Mouse (Mus musculus) common myeloid progenitor, adult 5-6 weeks (primary cell): Measurements from ENCODE around the gene Rtn4rl1. TPM values are rescaled to one million over a fixed set of nuclear protein-coding genes. Genes with fewer than 3 reads are reported as not detected.
"Not testable (repeated sequence)": the region's sequence is repeated elsewhere in the genome, so short reads cannot be mapped to it uniquely, and the experiment has no call there.

ENCODE experiments used
- ATAC-seq: replicated peaks from 2 replicates; pipeline ENCODE4 v1.8.0; 2016; ENCODE audit warnings: low read depth, mild to moderate bottlenecking, moderate TSS enrichment, inconsistent platforms; ENCODE audit not compliant: poor library complexity, severe bottlenecking
- total RNA-seq: library from RNA; stranded (forward); fragments of 200-1000, 187-1606 nt; gene quantifications from 2 replicates; pipeline ENCODE4 v1.2.3, GENCODE M21; 2017

Rtn4rl1 gene
- total RNA-seq, 1 experiment from 2014 or later: 1.6 TPM

DNA sequence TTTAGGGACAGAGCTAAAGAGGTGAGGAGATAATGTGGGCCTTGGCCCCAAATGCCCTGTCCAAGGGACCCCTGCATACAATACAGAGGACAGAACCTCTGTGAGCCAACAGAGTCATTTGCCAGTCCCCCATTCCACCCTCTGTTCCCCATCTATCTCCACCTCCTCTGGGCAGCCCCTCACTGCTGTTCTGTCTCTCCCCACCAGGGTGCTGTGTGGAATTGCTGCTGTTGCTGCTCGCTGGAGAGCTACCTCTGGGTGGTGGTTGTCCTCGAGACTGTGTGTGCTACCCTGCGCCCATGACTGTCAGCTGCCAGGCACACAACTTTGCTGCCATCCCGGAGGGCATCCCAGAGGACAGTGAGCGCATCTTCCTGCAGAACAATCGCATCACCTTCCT lies 71.0 kb downstream of the Rtn4rl1 start:
- 0 out of 2 replicates have a peak, but pooled peaks have one; percentile 17 for ATAC-seq

DNA sequence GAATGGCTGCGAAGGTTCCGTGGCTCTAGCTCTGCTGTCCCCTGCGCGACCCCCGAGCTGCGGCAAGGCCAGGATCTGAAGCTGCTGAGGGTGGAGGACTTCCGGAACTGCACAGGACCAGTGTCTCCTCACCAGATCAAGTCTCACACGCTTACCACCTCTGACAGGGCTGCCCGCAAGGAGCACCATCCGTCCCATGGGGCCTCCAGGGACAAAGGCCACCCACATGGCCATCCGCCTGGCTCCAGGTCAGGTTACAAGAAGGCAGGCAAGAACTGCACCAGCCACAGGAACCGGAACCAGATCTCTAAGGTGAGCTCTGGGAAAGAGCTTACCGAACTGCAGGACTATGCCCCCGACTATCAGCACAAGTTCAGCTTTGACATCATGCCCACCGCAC lies 72.0 kb downstream of the Rtn4rl1 start:
- ATAC-seq: no peak

DNA sequence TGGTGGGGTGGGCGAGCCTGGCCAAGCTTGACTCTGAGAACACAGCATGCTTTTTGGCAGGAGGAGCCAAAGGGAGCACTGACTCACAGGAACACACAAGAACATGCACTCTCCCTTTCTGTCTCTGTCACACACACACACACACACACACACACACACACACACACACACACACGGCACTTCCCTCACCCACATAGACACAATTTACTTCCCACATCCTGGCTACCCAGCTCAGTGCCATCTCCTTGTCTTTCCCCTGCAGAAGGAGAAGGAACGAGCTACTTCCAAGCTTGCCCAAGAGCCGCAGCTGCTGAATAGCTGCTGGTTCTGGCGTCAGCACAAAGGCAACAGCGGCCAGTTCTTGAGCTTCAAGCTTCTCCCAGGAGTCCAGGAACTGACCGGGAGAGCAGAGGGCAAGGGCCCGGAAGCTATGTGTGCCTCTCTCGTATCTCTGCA lies 74.3 kb downstream of the Rtn4rl1 start:
- ATAC-seq: no peak

DNA sequence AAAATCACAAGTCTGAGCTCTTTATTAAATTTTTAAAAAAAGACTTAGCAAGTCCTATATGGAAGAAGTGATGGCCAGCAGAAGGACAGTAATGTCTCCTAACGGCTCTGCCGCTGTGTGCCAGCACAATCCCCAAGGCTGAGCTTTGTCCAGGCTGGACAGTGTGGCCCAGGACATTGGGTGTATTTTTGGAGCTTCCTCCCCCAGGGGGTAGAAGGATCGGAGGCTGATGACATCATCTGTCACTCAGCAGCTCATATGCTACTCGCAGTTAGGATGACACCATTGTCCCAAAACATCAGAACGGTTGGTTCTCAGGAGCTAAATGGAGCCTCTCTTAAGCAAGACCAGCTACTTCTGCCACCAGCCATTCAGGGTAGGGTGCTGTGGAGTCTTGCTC lies 74.9 kb downstream of the Rtn4rl1 start:
- ATAC-seq: no peak

DNA sequence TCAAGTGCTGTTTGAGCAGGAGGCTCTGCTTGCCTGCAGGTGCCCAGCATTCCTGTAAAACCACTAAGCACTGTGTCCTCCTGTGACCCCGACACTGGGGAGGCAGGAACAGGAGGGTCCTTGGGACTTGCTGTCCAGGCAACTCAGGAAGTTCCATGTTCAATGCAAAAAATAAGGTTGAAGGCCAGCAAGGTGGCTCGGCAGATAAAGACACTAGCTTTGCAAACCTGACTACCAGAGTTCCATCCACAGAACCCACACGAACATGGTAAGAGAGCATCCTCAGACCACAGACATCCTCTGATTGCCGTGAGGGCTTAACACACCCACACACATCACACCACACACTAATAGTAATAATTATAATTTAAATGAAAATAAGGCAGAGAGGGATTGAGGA lies 75.6 kb downstream of the Rtn4rl1 start:
- no peak for ATAC-seq

DNA sequence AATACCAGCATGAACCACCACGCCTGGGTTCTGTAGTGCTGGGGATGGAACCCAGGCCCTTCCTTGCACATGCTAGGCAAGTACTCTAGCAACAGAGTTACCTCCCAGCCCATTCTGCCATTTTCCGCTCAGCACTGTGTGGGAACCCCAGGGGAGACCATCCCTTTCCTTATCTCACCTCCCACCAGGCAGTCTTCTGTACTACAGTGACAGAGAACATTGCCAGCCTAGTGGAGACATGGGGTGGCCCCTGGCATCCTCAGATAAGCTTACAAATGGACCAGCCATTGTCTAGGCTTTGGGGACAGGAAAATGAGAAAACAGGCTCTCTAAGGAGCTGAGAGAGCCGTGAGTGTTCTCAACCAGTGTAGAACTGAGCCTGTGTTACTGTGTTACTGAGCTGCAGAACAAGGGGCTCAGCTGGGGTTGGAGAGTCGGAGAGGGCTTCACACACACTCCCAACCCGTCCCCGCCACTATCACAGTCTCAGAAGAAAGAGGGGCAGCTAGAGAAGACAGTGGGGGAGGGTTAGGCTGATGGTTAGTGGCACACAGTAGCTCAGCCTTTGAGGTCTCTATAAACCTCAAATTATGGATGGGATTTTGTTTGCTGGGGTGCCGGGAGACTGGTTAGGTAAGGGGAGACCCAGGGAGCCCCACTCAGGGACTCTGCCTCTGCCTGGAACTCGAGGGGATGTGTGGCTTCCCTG lies 76.8 kb downstream of the Rtn4rl1 start:
- ATAC-seq: peak; percentile 83

DNA sequence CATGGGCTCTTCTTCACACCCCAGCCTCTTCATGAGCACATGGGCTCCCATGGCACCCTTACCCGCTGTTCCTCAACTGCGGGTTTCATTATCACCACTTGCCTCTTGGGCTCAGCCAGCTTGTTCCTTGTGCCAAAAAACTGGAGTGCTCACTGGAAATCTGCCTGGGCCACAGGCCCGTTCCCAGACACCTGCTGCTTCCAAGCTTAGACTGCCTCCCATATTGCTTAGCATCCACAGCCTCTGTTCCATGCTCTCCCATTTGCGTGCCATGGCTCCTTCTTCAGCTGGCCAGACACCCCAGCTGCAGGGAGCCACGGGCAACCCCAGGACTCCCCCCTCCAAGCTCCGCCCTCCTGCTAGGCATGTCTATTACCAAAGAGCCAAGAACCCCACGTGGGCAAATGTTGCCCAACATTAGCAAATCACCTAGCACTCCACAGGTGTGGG lies 77.4 kb downstream of the Rtn4rl1 start:
- ATAC-seq: no peak

DNA sequence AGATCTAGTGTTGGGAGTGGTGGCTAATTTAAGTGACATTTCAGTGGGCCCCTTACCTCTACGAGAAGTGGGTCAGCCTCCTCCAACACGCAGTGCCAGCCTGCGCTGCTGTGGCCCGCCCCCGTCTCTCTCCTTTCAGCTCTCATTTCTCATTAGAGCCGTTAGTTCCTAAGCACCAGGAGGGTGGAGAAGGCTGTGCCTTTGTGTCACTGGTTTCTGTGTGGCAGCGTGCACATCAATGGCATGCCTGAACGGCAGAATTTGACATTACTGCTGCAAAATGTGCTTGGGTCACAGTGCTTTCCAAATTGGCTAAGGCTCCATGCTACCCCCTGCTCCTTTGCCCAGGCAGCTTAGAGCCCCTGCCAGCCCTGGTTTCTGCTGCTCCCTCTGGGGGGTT lies 79.9 kb downstream of the Rtn4rl1 start:
- no peak for ATAC-seq

DNA sequence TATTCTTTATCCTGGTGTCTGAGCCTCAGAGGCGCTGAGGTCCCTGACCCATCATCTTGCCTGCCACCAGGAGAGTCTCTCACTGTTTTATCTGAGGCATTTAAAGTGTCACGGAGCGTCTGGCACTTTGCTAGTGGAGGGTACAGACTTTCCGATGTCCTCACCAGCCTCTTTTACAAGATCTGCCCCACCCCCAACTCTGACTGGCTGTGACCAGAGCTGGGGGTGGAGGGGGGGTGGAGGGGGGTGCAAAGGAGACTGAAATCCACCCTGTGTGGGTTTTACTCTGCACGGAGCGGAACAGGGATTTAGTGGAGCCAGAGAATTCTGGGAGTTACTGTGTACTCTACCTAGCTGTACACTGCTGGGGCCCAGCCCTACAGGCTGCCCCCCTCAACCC lies 81.5 kb downstream of the Rtn4rl1 start:
- ATAC-seq: no peak

DNA sequence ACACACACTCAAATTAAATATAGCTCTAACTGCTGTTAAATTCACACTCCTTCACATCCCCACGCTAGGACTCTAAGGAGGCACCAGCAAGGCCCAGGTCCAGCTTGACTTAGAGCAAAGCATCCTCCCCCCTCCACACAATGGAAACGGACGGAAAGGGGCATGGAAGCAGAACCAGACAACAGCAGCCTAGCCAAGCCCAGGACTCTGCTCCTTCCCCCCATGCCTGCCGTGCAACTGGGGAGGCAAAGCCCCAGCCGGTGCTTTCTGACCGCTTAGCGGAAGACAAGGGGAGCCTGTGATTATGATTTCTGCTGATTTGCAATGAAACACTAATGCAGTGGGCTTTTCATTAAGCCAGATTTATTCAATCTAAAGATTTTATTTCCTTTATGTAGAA lies 84.5 kb downstream of the Rtn4rl1 start:
- ATAC-seq: no peak

DNA sequence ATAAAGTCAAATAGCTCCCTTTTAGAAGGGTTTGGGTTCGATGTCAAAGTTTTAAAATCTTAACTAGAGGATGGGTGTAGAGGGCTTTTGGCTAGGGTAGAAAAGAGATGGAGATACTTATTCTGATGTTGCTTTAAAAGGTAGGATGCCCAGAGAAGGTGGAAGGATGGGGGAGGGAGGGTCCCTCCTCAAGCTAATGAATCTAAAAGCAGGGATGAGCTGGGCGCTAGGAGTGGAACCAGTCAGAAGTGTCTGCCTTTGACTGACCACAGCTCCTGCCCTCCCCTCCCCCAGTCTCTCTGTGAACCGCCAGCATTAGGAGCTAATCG lies 85.4 kb downstream of the Rtn4rl1 start:
- no peak for ATAC-seq

DNA sequence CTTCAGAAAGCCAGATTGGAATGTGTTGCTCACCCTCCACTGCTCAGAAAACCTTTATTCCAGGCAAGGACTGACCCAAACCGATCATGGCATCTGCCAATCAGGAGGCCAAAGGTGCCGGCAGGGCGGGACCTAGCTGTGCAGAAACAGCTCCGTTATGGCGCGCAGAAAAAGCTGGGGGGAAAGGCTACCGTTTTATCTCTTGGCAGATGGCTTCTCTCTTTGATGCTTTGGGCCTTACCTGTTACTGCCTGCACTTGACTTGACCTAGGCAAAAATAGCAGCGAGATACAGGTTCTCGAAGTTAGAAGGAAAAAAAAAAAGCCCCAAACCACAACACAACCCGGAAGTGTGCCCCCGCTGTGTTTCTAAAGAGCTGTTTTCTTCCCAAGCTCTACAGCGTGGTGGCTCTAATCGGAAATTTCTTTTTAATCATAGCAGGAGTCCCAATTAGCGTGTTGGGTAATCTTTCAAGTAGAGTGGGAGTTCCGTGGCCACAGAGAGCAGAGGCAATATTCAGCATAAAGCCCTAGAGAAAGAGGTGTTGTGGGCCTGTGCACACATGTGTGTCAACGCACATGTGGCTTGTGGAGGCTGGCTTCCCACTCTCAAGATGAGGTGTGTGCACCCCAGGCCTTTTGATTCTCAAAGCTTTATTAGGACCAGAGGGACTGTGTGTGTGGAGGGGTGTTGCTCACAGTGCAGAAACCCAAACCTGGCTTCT lies 85.9 kb downstream of the Rtn4rl1 start:
- ATAC-seq: peak; percentile 36; the same call in 1 of the 2 replicates

DNA sequence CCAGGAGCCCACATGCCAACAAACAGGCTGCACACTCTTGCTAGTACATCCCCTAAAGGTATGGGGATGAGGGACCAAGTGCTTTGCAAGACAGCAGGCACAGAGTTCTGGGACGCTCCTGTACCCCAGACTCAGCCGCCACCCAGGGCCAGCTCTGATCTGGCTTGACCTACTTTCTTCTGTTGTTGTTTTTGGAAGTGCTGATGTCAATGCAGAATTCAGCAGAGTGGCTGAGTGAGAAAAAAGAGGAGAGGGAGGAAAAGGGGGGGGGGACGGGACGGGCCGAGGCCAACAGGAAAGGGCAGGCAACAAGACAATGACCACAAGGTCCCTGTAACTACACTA lies 86.5 kb downstream of the Rtn4rl1 start:
- ATAC-seq: no peak

DNA sequence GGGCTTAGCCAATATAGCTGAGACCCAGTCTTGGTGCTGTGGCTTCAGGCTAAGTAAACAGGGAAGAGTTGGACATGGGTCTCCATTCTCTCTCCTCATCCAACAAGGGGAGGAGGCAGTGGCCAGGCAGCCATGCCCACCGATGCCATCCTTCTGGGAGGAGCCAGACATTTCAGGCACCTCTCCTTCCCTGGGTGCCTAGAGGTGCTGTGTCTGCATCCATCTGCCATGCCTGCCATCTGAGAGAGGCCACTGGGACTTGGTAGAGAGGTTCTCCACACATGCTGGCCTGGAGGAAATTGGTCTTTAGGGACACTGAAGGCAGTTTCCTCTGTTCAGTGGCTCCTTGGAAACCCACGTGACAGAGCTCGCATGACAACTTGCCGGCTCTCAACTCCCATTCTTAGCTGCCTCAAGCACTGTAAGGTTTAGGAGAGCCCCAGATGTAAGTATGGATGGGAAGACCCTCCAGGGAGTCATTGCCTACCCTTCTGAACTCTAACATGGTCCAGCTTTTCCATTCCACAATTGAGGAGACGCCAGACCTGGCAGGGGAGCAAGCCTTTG lies 86.9 kb downstream of the Rtn4rl1 start:
- ATAC-seq: no peak

DNA sequence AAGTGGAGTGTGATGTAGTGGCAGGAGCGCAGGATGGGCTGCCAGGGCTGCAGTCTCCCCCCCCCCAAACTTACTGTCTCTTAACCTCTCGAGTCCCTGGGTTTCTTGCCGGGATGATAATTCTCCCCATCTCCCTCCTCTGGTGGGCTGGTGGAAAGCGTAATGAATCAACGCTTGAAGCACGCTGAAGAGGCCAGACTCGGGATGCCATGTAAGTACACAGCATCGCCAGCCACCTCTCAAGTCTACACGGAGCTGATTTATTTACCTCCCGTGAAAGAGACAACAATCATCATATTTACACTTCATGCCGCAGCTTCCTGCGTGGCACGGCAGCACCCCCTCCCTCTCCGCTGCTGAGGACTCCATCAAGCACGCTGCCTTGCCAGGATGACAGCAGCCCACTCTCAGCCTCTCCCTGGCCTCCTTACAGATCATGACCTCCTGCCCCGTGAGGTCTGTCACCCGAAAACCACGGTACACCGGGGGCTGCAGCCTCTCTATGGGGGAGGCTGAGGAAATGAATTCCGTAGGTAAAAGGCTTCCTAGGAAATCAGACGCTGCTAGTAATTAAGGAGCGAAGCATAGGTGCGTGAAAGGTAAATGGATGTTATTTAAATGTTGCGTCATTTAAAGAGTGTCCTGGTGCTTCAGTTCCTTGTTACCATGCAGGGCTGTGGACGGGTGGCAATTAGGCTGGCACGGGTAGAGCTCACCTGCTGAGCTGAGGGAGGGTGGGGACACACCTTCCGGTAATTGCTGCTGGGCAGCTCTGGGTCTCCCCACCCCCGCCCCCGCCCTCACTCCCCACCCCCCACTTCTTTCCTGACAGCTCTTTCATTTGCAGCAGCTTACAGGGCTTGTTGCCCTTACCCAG lies 88.0 kb downstream of the Rtn4rl1 start:
- ATAC-seq: no peak

DNA sequence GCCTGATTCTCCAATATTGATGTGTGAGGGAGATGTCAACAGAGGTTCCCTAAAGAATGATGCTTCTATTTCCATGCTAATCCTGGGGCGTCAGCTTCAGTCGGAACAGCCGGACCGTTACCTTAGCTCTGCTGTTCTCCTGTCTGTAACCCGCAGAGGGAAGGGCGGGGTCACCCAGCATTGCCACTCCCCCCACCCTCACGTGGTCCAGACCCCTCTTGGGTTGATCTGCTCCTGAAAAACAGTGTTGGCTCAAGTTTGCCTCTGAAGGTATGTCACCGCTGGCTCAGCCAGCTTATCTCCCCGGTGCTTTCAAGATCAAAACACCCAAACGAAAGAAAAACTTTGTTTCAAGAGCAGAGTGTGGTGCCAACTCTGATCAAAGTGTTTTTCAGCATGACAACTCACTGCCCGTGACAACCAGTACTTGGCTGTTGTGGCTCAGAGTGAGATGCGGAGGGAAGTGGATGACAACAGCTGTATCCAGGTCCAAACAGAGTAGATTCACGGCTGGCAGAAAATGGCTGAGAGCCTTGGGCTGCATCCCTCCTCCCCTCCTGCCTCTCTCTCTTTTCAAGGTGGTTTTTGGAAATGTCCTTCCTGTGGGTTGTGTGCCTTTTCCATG lies 89.0 kb downstream of the Rtn4rl1 start:
- ATAC-seq: peak; percentile 66

DNA sequence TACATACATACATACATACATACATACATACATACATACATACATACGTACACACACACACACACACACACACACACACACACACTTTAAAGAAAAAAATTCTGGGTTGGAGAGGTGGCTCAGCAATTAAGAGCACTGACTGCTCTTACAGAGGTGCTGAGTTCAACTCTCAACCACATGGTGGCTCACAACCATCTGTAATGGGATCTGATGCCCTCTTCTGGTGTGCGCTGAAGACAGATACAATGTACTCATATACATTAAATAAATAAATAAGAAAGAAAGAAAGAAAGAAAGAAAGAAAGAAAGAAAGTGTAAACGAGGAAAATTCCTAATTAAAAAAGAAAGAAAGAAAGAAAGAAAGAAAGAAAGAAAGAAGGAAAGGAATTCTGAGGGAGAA lies 90.2 kb downstream of the Rtn4rl1 start:
- not testable (repeated sequence) for ATAC-seq

DNA sequence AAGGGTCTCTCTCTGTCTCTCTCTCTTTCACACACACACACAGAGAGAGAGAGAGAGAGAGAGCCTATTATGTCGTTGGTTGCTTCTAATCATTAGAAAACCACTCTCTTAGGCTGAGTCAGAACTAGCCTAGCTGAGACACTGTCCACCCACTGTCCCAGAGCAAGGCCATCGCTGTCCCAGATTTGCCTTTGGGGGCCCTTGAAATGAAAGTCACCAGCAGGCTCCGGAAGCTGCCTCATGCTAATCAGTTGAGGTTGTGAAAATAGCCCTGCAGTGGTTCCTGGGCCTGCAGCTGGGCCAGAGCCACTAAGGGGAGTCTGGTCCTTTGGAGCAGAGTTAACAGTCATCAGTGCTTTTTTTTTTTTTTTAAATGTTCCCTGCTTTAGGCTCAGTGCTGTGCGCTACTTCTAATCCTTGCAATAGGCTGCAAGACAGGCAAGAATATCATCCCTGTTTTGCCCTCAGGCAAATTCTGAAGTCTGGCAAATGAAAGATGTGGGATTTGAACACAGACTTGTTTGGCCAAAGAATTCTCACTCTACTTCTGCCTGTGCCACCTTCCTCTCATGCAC lies 92.4 kb downstream of the Rtn4rl1 start:
- ATAC-seq: no peak

DNA sequence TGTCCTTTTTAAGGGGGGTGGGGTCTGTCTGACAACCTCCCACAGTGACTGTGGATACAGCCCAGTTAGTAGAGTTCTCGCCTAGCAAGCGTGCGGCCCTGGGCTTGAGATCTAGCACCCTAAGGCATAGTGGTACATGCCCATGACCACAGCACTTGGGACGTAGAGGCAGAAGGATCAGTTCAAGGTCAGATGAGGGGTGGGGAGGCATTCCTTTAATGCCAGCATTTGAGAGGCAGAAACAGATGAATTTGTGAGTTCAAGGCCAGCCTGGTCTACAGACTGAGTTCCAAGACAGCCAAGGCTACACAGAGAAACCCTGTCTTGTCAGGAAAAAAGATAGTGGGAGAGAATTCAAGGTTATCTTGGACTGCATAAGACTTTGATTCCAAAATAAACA lies 93.3 kb downstream of the Rtn4rl1 start:
- no peak for ATAC-seq

DNA sequence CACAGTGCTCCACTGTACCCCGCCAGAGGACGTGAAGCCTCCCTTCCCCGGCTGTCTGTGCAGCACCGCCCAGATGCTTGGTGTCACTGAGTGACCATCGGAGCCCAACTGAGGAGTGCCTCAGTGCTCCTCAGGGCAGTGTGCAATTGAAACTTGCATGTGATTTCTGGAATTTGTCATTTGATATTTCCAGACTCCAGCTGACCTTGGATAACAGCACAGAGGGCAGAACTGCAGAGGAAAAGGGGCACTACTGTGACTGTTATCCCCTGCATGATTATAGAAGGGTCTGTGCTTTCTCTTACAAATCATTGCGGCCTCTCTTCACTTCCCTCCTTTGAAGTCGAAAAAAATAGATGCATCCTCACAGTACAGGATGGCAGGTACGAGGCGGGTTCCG lies 94.4 kb downstream of the Rtn4rl1 start:
- ATAC-seq: no peak
